Mouse (Mus musculus) forebrain, embryonic 16.5 days (tissue): ENCODE measurements around the gene Spata13. TPM values are rescaled to one million over a fixed set of nuclear protein-coding genes. Genes with fewer than 3 reads are reported as not detected.

Source experiments
- ATAC-seq: fragments of 200-750 bp; cut with Nextera tagmentation; 2 replicates; pipeline ENCODE4 v1.8.0; 2017; ENCODE audit warnings: mild to moderate bottlenecking, moderate library complexity
- H3K27ac ChIP-seq: fragments of 300-500 bp; sonication (generic); 2 replicates; pipeline ENCODE4 v1.5.1; 2014; ENCODE audit warnings: low read length, control low read depth
- H3K27me3 ChIP-seq: fragments of 300-500 bp; sonication (generic); replicated peaks from 2 replicates; pipeline ENCODE4 v1.6.1; 2014; ENCODE audit warnings: low read length; ENCODE audit not compliant: control insufficient read depth, insufficient read depth
- H3K36me3 ChIP-seq: fragments of 300-500 bp; sonication (generic); 2 replicates; pipeline ENCODE4 v1.6.1; 2014; ENCODE audit not compliant: control insufficient read depth, insufficient read depth
- H3K4me1 ChIP-seq: fragments of 300-500 bp; sonication (generic); replicated peaks from 2 replicates; pipeline ENCODE4 v1.6.1; 2014; ENCODE audit warnings: low read length; ENCODE audit not compliant: control insufficient read depth, insufficient read depth
- H3K4me2 ChIP-seq: fragments of 300-500 bp; sonication (generic); 2 replicates; pipeline ENCODE4 v1.6.1; 2014; ENCODE audit warnings: mild to moderate bottlenecking, low read length, control low read depth
- H3K4me3 ChIP-seq: fragments of 300-500 bp; sonication (generic); replicated peaks from 2 replicates; pipeline ENCODE4 v1.5.1; 2014; ENCODE audit warnings: mild to moderate bottlenecking, low read length, control low read depth
- H3K9ac ChIP-seq: fragments of 300-500 bp; sonication (generic); replicated peaks from 2 replicates; pipeline ENCODE4 v1.6.1; 2014; ENCODE audit warnings: low read depth, low read length, control low read depth
- H3K9me3 ChIP-seq: fragments of 300-500 bp; sonication (generic); 2 replicates; pipeline ENCODE4 v1.6.1; 2016; ENCODE audit warnings: low read length; ENCODE audit not compliant: control insufficient read depth
- WGBS: fragments of 180-500 bp; shearing (Covaris S2); extraction: QIAGEN DNeasy Blood & Tissue Kit; methylation state at CpG from one replicate; pipeline ENCODE4 v1.1.7; 2014; 5-methylcytosine and 5-hydroxymethylcytosine counted together
- polyA plus RNA-seq: library from polyadenylated mRNA; unstranded; fragments of >200 nt; fragmentation: Nextera tagmentation; extraction: Ambion mirVana; gene quantifications from 2 replicates; pipeline ENCODE4 v1.2.1, GENCODE M21; 2015

Gene Spata13
- polyA plus RNA-seq, 1 experiment from 2014 or later: 41.8 TPM

DNA sequence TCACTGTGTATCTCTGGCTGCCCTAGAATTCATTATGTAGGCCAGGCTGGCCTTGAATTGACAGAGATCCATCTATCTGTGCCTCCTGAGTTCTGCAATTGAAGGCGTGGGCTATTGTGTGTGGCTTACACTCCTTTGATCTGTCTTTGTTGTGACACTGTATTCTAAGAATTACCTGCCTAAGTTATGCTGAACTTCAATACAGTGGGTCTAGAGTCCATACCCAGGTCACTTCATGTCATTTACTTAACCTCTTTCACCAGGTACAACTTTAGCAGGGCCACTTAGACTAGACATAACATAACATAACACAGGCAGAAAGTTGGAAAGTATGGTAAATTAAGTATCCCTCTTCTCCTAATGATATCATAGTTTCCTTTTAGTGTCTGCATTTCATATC, 15.2 kb downstream of the Spata13 start:
- WGBS: 87% methylated on average over 1 of the region's 1 CpGs

DNA sequence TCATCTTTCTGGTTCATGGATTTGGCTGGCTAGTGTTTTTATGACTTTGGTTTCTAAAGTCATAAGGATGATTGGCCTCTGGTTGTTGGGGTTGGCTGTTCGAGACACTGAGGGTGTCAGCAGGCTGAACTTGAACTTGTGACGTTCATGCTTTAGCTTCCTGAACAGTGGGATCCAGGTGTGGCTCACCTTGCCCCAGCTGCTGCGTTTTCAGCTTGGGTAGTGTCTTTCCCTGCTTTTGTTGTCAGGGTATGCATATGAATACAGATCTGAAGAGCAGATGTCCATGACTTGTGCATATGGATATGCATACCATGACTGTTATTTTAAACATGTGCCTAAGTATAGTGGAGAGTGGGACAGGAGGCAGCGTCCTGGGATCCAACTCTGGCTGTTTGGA, 19.4 kb downstream of the Spata13 start:
- Histone ChIP-seq H3K4me1 (peaks cover 32% of the 10 kb centered on the region), H3K36me3 (no peaks in the 10 kb centered on the region), H3K9me3 (no peaks in the 10 kb centered on the region), H3K4me2 (no peak overlapping the region), H3K4me3 (no peak overlapping the region), H3K27ac (no peak overlapping the region), H3K9ac (no peak overlapping the region), H3K27me3 (no peaks in the 10 kb centered on the region)
- 80% methylated on average over 4 of the region's 4 CpGs for WGBS
- ATAC-seq: no peak

More for the DNA sequence above, 15.2 kb downstream of the Spata13 start:
- no peak overlapping the region for H3K9ac ChIP-seq
- H3K27ac ChIP-seq: no peak overlapping the region
- H3K4me3 ChIP-seq: no peak overlapping the region
- no peaks in the 10 kb centered on the region for H3K36me3 ChIP-seq
- H3K9me3 ChIP-seq: no peaks in the 10 kb centered on the region
- H3K4me2 ChIP-seq: no peak overlapping the region
- no peaks in the 10 kb centered on the region for H3K27me3 ChIP-seq
- H3K4me1 ChIP-seq: peaks cover 14% of the 10 kb centered on the region; the same call in 1 of the 2 replicates
- ATAC-seq: no peak

DNA sequence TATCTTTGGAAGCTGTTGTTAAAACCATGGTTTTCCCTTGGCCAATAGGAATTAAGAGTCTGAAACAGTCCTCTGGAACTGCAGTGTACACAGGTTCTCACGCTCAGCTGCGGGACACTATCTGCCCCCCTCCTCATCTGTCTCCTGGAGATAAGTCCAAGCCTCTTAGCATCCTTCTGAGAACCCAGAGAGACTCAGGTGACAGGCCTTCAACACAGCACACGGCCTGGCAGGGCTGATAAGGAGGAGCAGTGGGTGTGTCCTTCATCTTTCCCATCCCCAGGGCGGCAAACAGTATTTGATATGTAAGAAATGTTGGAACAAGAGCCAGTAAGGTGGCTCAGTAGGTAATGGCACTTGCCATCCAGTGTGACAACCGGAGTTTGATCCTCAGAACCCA, 20.2 kb downstream of the Spata13 start:
- 86% methylated on average over 5 of the region's 5 CpGs for WGBS

GRCm38 (mm10) chr14:60654708-60655107, 20.9 kb downstream of the Spata13 start:
- peak; percentile 21; the same call in 1 of the 2 replicates for ATAC-seq
- no peak overlapping the region for H3K4me3 ChIP-seq
- 46% methylated on average over 11 of the region's 11 CpGs for WGBS
- no peaks in the 10 kb centered on the region for H3K9me3 ChIP-seq
- H3K9ac ChIP-seq: no peak overlapping the region
- H3K36me3 ChIP-seq: no peaks in the 10 kb centered on the region
- H3K4me2 ChIP-seq: no peak overlapping the region
- H3K4me1 ChIP-seq: peaks cover 36% of the 10 kb centered on the region
- H3K27me3 ChIP-seq: no peaks in the 10 kb centered on the region
- H3K27ac ChIP-seq: no peak overlapping the region

More for the DNA sequence above, 20.2 kb downstream of the Spata13 start:
- Histone ChIP-seq H3K36me3 (no peaks in the 10 kb centered on the region), H3K27ac (no peak overlapping the region), H3K9me3 (no peaks in the 10 kb centered on the region), H3K4me2 (no peak overlapping the region), H3K9ac (no peak overlapping the region), H3K27me3 (no peaks in the 10 kb centered on the region), H3K4me1 (peaks cover 32% of the 10 kb centered on the region), H3K4me3 (no peak overlapping the region)
- ATAC-seq: no peak

GRCm38 (mm10) chr14:60655941-60656700, 22.3 kb downstream of the Spata13 start:
- peak overlapping the region; percentile 60 for H3K27ac ChIP-seq
- no peaks in the 10 kb centered on the region for H3K27me3 ChIP-seq
- H3K4me1 ChIP-seq: peaks cover 36% of the 10 kb centered on the region
- ATAC-seq: peak; percentile 78
- no peaks in the 10 kb centered on the region for H3K9me3 ChIP-seq
- no peak overlapping the region for H3K9ac ChIP-seq
- no peaks in the 10 kb centered on the region for H3K36me3 ChIP-seq
- H3K4me2 ChIP-seq: peak overlapping the region; percentile 4; the same call in 1 of the 2 replicates
- no peak overlapping the region for H3K4me3 ChIP-seq
- WGBS: 49% methylated on average over 15 of the region's 15 CpGs

GRCm38 (mm10) chr14:60656701-60657085, 22.9 kb downstream of the Spata13 start:
- ATAC-seq: no peak
- Histone ChIP-seq H3K4me1 (peaks cover 36% of the 10 kb centered on the region), H3K36me3 (no peaks in the 10 kb centered on the region), H3K27me3 (no peaks in the 10 kb centered on the region), H3K27ac (no peak overlapping the region), H3K4me2 (no peak overlapping the region), H3K9me3 (no peaks in the 10 kb centered on the region), H3K4me3 (no peak overlapping the region), H3K9ac (no peak overlapping the region)
- 87% methylated on average over 11 of the region's 11 CpGs for WGBS

- no peak overlapping the region for H3K4me3 ChIP-seq
- WGBS: 82% methylated on average over 2 of the region's 2 CpGs
- no peak overlapping the region for H3K27ac ChIP-seq
- no peak for ATAC-seq
- H3K27me3 ChIP-seq: no peaks in the 10 kb centered on the region
- H3K4me1 ChIP-seq: peaks cover 36% of the 10 kb centered on the region
- H3K4me2 ChIP-seq: no peak overlapping the region
- no peaks in the 10 kb centered on the region for H3K36me3 ChIP-seq
- H3K9ac ChIP-seq: no peak overlapping the region
- no peaks in the 10 kb centered on the region for H3K9me3 ChIP-seq
Measured at GRCm38 (mm10) chr14:60657891-60658290, 24.1 kb downstream of the Spata13 start.

GRCm38 (mm10) chr14:60659498-60659897, 25.7 kb downstream of the Spata13 start:
- ATAC-seq: no peak
- Histone ChIP-seq H3K4me3 (no peak overlapping the region), H3K4me2 (no peak overlapping the region), H3K36me3 (no peaks in the 10 kb centered on the region), H3K4me1 (peaks cover 30% of the 10 kb centered on the region), H3K27me3 (no peaks in the 10 kb centered on the region), H3K27ac (no peak overlapping the region), H3K9ac (no peak overlapping the region), H3K9me3 (no peaks in the 10 kb centered on the region)
- 60% methylated on average over 8 of the region's 8 CpGs for WGBS

- ATAC-seq: no peak
- Histone ChIP-seq H3K27ac (no peak overlapping the region), H3K36me3 (no peaks in the 10 kb centered on the region), H3K27me3 (no peaks in the 10 kb centered on the region), H3K9me3 (no peaks in the 10 kb centered on the region), H3K4me3 (no peak overlapping the region), H3K9ac (no peak overlapping the region), H3K4me1 (peaks cover 22% of the 10 kb centered on the region), H3K4me2 (no peak overlapping the region)
- 93% methylated on average over 8 of the region's 8 CpGs for WGBS
Measured at GRCm38 (mm10) chr14:60660591-60660990, 26.8 kb downstream of the Spata13 start.
